Mouse (Mus musculus) neural tube, embryonic 11.5 days (tissue): Measurements from ENCODE around the gene Pkn3. TPM values are rescaled to one million over a fixed set of nuclear protein-coding genes. Genes with fewer than 3 reads are reported as not detected.
"Not testable (repeated sequence)": the region's sequence is repeated elsewhere in the genome, so short reads cannot be mapped to it uniquely, and the experiment has no call there.

Experiments used
- ATAC-seq: fragments of 200-750 bp; cut with Nextera tagmentation; 2 replicates; pipeline ENCODE4 v1.8.0; 2017; ENCODE audit warnings: moderate number of reproducible peaks, mild to moderate bottlenecking, moderate TSS enrichment, moderate library complexity; ENCODE audit not compliant: insufficient read depth, low FRiP score, low TSS enrichment
- DNase-seq: peaks from one replicate; pipeline ENCODE4 v3.0.0-alpha.2; 2015; ENCODE audit warnings: low spot score
- H3K27ac ChIP-seq: fragments of 300-500 bp; sonication (generic); 2 replicates; pipeline ENCODE4 v1.5.1; 2014; ENCODE audit warnings: low read depth, mild to moderate bottlenecking, low read length
- H3K27me3 ChIP-seq: fragments of 300-500 bp; sonication (generic); 2 replicates; pipeline ENCODE4 v1.6.1; 2014; ENCODE audit warnings: mild to moderate bottlenecking, low read length, mixed read lengths; ENCODE audit not compliant: control insufficient read depth, insufficient read depth
- H3K36me3 ChIP-seq: fragments of 300-500 bp; sonication (generic); 2 replicates; pipeline ENCODE4 v1.6.1; 2014; ENCODE audit warnings: mild to moderate bottlenecking, low read length, moderate library complexity, mixed read lengths; ENCODE audit not compliant: control insufficient read depth, insufficient read depth
- H3K4me1 ChIP-seq: fragments of 300-500 bp; sonication (generic); 2 replicates; pipeline ENCODE4 v1.6.1; 2014; ENCODE audit warnings: low read length, mixed read lengths; ENCODE audit not compliant: control insufficient read depth, insufficient read depth
- H3K4me2 ChIP-seq: fragments of 300-500 bp; sonication (generic); 2 replicates; pipeline ENCODE4 v1.6.1; 2014; ENCODE audit warnings: low read depth, mild to moderate bottlenecking, moderate library complexity
- H3K4me3 ChIP-seq: fragments of 300-500 bp; sonication (generic); 2 replicates; pipeline ENCODE4 v1.5.1; 2014; ENCODE audit warnings: low read depth, low read length
- H3K9ac ChIP-seq: fragments of 300-500 bp; sonication (generic); 2 replicates; pipeline ENCODE4 v1.6.1; 2014; ENCODE audit warnings: mild to moderate bottlenecking, low read length
- H3K9me3 ChIP-seq: fragments of 300-500 bp; sonication (generic); 2 replicates; pipeline ENCODE4 v1.6.1; 2016; ENCODE audit warnings: low read length; ENCODE audit not compliant: control insufficient read depth
- WGBS: fragments of 180-500 bp; shearing (Covaris S2); extraction: QIAGEN DNeasy Blood & Tissue Kit; methylation state at CpG from one replicate; pipeline ENCODE4 v1.1.7; 2014; 5-methylcytosine and 5-hydroxymethylcytosine counted together
- polyA plus RNA-seq: library from polyadenylated mRNA; unstranded; fragments of >200 nt; fragmentation: Nextera tagmentation; extraction: Ambion mirVana; gene quantifications from 2 replicates; pipeline ENCODE4 v1.2.1, GENCODE M21; 2014

The Pkn3 gene
- polyA plus RNA-seq, 1 experiment from 2014 or later: 7.0 TPM

DNA sequence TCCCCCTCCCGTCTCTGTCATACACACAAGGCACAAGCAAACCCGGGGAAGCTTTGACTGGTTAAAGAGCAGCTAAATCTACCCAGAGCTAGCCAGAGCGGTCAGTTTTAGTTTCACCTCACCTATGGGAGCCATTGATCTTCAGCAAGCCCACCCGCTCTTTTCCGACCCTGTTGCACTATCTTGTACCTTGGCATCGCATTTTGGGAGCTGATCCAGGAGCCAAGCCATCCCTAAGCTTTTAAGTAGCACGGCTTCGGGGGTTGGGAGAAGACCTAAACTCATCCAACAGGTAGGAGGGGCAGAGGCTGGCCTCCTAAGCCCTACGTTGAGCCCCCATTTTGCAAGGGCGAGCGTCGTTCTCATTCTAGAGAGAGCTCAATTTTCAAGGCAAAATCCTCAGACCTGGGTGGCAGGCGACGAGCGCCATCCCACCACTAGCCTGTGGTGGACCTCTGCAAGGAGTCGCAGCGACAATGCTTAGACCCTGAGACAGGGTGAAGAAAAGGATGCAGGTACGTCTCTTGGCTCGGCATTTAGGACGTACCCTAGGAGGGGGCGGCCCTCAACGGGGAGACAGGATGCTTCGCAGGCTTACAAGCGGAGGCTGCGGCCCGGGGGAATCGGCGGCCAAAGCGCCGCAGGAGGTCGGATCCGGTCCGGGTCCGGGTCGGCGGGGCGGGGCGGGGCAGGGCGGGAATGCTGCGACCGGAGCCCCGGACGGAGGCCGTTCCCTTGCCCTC, 46.4 kb downstream of the Pkn3 start:
- no peaks in the 10 kb centered on the region for H3K9me3 ChIP-seq
- 2% methylated on average over 44 of the region's 44 CpGs for WGBS

DNA sequence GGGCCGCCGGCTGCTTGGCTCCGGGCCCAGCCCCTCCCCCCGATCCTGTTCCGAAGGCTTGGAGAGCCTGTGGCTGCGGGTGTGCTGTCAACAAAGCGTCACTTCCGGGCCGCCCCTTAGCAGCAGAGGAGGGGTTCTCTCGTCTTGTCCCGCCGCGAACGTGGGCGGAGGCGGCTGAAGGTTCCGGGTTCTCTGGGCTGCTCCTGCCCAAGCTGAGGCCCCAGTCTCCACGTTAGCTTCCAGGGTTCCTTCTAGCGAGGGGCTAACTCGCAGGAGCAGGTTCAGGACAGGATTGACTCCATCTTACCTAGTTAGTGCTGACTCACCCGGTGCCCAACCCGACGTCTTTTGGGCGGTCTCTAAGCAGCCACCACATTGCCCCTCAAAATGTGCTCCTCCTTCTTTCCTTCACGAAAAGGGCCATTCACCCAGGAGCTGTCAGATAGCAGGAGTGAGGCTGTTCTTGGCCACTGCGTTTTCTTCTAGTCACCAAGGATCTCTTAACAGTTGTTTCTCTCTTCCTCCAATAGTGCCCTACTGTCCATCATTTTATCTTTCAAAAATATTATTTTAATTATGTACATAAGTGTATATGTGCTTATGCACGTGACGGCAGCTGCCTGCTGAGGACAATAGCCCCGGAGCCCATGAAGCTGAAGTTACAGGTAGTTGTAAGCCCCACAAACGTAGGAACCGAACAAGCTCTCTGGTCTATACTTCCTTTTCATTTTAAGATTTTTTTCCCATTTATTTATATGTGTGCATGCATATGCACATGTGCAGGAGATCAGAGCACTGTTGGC, 47.2 kb downstream of the Pkn3 start, which contains the start of gene Zer1:
Gene Zer1, minus strand, starts transcription at position 114 of the 803 bp plus-strand sequence.
- H3K36me3 ChIP-seq: no peaks in the 10 kb centered on the region
- peak within 1 kb of the TSS; percentile 91 for H3K4me2 ChIP-seq
- no peaks in the 10 kb centered on the region for H3K27me3 ChIP-seq
- H3K9ac ChIP-seq: peak within 1 kb of the TSS; percentile 86
- peak within 1 kb of the TSS; percentile 83 for H3K4me3 ChIP-seq
- peak within 1 kb of the TSS; percentile 62; the same call in 1 of the 2 replicates for H3K27ac ChIP-seq
- peaks cover 10% of the 10 kb centered on the region for H3K4me1 ChIP-seq
- H3K9me3 ChIP-seq: no peaks in the 10 kb centered on the region
- DNase-seq (peak; percentile 90), ATAC-seq (peak; percentile 91)
- 11% methylated on average over 31 of the region's 31 CpGs for WGBS

More for the DNA sequence above, 46.4 kb downstream of the Pkn3 start:
- Histone ChIP-seq H3K4me2 (peak overlapping the region; percentile 91), H3K36me3 (no peaks in the 10 kb centered on the region), H3K27ac (peak overlapping the region; percentile 62; the same call in 1 of the 2 replicates), H3K9ac (peak overlapping the region; percentile 86), H3K4me3 (peak overlapping the region; percentile 83), H3K27me3 (no peaks in the 10 kb centered on the region), H3K4me1 (peaks cover 15% of the 10 kb centered on the region)
- DNase-seq: no peak
- peak; percentile 64 for ATAC-seq

DNA sequence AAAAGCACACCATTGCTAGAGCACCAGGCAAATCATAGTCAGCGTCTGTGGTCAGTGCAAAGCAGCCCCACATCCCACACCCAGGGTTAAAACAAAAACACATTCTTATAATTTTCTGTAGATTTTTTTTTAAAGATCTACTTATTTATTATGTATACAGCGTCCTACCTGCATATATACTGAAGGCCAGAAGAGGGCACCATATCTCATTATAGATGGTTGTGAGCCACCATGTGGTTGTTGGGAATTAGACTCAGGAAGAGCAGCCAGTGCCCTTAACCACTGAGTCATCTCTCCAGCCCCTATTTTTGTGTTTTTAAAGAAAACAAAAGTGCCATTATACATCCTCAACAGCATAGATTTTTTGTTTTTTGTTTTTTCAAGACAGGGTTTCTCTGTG, 51.3 kb downstream of the Pkn3 start:
- H3K4me3 ChIP-seq: no peak overlapping the region
- H3K36me3 ChIP-seq: no peaks in the 10 kb centered on the region
- no peak for ATAC-seq
- H3K9ac ChIP-seq: no peak overlapping the region
- H3K9me3 ChIP-seq: no peaks in the 10 kb centered on the region
- H3K4me1 ChIP-seq: peaks cover 2% of the 10 kb centered on the region
- no peak overlapping the region for H3K27ac ChIP-seq
- no peak overlapping the region for H3K4me2 ChIP-seq
- peak; percentile 42 for DNase-seq
- 30% methylated on average over 2 of the region's 2 CpGs for WGBS
- H3K27me3 ChIP-seq: no peaks in the 10 kb centered on the region

DNA sequence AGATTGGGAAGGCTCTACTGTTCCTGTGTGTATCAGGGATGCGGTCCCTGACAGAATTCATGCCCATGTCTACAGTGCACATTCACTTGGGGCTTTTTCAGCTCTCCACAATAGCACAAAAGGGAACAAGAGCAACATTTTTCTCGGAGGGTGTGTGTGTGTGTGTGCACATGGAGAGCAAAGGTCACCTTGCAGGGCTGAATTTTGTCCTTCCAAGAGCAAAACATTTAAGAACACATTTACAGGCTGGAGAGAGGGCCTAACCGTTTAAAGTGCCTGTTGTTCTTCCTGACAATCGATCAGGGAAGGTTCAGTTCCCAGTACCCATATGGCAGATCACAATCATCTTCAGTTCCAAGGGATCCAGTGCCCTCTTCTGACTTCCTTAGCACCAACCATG, 52.7 kb downstream of the Pkn3 start:
- Histone ChIP-seq H3K4me2 (no peak overlapping the region), H3K9ac (no peak overlapping the region), H3K36me3 (no peaks in the 10 kb centered on the region), H3K4me1 (peaks cover 10% of the 10 kb centered on the region), H3K4me3 (no peak overlapping the region), H3K27ac (no peak overlapping the region), H3K9me3 (no peaks in the 10 kb centered on the region), H3K27me3 (no peaks in the 10 kb centered on the region)
- WGBS: 86% methylated on average over 4 of the region's 4 CpGs
- no peak for ATAC-seq
- no peak for DNase-seq

DNA sequence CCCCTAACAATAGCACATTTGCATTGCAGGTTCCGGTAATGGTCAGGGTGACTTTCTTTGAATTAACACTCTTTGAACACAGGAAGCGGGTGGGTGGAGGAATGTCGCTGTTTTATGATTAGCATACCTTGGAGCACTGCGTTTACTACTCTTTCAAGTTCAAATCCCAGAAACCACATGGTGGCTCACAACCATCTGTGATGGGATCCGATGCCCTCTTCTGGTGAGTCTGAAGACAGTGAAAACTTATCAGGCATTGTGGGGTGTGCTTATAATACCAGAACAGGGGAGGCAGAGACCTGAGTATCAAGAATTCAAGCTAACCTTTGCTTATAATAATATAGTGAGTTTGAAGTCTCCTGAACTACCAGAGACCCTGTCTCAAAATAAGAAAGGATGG, 53.8 kb downstream of the Pkn3 start:
- not testable (repeated sequence) for H3K4me3 ChIP-seq, H3K27ac ChIP-seq, ATAC-seq, H3K9me3 ChIP-seq, H3K36me3 ChIP-seq, DNase-seq, H3K9ac ChIP-seq, H3K27me3 ChIP-seq, H3K4me2 ChIP-seq
- H3K4me1 ChIP-seq: peaks cover 12% of the 10 kb centered on the region
- 64% methylated on average over 5 of the region's 5 CpGs for WGBS

DNA sequence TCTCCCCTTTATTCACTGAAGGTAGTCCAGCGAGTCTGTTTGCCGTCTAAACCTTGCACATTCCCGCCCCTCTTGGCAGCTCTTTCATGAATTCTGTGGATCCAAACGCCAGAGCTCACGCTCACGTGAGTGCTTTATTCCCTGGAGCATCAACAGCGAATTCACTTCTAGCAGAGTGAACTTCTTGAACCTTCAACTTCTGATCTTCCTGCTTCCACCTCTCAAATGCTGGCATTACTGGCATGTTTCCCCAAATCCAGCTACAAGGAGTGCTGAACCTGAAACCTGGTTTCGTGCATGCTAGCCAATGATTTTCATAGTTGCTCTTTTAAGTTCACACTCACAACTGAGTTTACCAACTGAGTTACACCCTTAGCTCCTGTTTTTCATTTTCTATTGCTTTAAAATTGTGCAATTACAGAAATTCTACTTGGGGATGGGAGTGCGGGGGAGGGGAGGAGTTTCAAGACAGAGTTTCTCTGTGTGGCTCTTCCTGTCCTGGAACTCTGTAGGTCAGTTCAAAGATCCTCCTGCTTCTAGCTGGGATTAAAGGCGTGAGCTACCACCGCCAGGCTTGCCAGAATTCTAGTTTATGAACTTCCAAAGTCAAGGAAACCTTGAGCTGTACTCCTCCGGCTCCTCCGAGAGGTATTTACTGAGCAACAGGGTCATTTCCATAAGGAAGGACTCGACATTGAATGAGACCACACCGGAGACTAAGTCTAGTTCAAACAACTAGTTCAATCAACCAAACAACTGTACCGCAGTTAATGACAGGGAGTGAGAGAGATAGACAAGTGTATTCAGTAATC, 55.5 kb downstream of the Pkn3 start:
- Histone ChIP-seq H3K36me3 (peaks cover 4% of the 10 kb centered on the region; the same call in 1 of the 2 replicates), H3K4me1 (peaks cover 12% of the 10 kb centered on the region), H3K9me3 (no peaks in the 10 kb centered on the region), H3K4me3 (peak overlapping the region; percentile 85), H3K27me3 (no peaks in the 10 kb centered on the region), H3K27ac (no peak overlapping the region), H3K4me2 (peak overlapping the region; percentile 92), H3K9ac (peak overlapping the region; percentile 87; the same call in 1 of the 2 replicates)
- ATAC-seq (0 out of 2 replicates have a peak, but pooled peaks have one; percentile 13), DNase-seq (no peak)
- WGBS: 29% methylated on average over 16 of the region's 16 CpGs

DNA sequence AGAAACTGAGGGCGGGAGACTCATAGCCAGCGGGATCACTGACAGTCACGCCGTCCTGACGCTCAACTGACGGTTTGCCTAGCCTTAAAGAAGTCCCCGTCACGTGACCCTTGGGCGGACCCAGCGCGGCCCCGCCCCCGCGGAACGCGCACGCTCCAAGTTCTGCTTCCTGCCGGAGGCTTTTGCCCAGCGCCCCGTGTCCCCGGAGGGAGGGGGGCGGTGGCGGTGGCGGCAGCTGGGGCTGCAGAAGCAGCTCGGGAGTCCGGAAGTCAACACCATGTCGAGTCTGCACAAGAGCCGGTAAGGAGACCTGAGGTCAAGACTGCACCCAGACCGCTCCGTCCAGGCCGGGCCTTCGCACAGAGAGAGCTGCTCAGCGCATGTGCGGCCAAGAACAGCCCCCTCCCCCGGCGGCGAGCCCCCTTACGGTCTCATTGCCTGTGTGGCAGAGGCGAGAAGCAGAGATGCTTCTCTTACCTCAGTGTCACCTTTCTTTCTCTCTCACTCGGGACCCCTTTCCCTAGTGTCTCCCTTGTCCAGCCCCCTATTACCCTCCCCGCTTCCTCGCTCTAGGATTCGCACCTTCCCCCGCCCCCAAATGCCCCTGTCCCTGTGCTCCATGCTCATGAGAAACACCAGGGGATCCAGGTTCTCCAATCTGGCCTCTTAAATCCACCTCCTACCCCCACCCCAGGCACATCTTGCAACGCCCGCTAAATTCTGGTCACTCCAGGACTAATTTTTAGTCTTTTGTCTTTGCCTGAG, 56.3 kb downstream of the Pkn3 start, which contains the start of gene Tbc1d13:
Gene Tbc1d13, plus strand, starts transcription at position 134 of the 765 bp plus-strand sequence.
- Histone ChIP-seq H3K27me3 (no peaks in the 10 kb centered on the region), H3K4me2 (peak within 1 kb of the TSS; percentile 92), H3K27ac (0 out of 2 replicates have a peak within 1 kb of the TSS, but pooled peaks have one; percentile 44), H3K9ac (peak within 1 kb of the TSS; percentile 87), H3K4me1 (peaks cover 12% of the 10 kb centered on the region), H3K36me3 (peaks cover 4% of the 10 kb centered on the region; the same call in 1 of the 2 replicates), H3K9me3 (no peaks in the 10 kb centered on the region), H3K4me3 (peak within 1 kb of the TSS; percentile 85)
- DNase-seq (peak; percentile 97), ATAC-seq (peak; percentile 90)
- WGBS: under 1% methylated on average over 46 of the region's 46 CpGs
